Mouse (Mus musculus) layer of hippocampus, postnatal 10 days (tissue): Measurements from ENCODE around the gene Slc29a2. TPM values are rescaled to one million over a fixed set of nuclear protein-coding genes. Genes with fewer than 3 reads are reported as not detected.

Source experiments
- total RNA-seq, 2 experiments: library from RNA; stranded (reverse); gene quantifications; 2 replicates each; pipeline ENCODE4 v1.2.3; 2021

Slc29a2 gene
- total RNA-seq, 2 experiments from 2014 or later: 21.0 to 21.9 TPM

Other genes starting within 250 kb of the Slc29a2 start
- gene Rbm4, start 230.0 kb upstream of the Slc29a2 start, total RNA-seq: 10 to 100 TPM; 68.7 to 71.1 TPM
- 10 to 100 TPM; 20.7 to 22.3 TPM for gene Gm21992, start 212.2 kb upstream of the Slc29a2 start, total RNA-seq
- gene Rbm14, start 212.2 kb upstream of the Slc29a2 start, total RNA-seq: 10 to 100 TPM; 41.2 to 49.4 TPM
- gene Ccs, start 184.5 kb upstream of the Slc29a2 start, total RNA-seq: 10 to 100 TPM; 39.4 to 47.5 TPM
- 1 to 10 TPM; 1.9 to 2.6 TPM for gene Ccdc87, start 184.5 kb upstream of the Slc29a2 start, total RNA-seq
- gene Ctsf, start 168.7 kb upstream of the Slc29a2 start, total RNA-seq: 100 to 1,000 TPM in 1 of 2 experiments, 10 to 100 TPM in 1; 95.2 to 102 TPM
- 1 to 10 TPM; 1.9 to 2.1 TPM for gene Actn3, start 146.0 kb upstream of the Slc29a2 start, total RNA-seq
- 10 to 100 TPM; 23.5 to 26.3 TPM for gene Zdhhc24, start 145.2 kb upstream of the Slc29a2 start, total RNA-seq
- gene Bbs1, start 117.2 kb upstream of the Slc29a2 start, total RNA-seq: 10 to 100 TPM; 31.3 to 34.8 TPM
- gene Dpp3, start 95.6 kb upstream of the Slc29a2 start, total RNA-seq: 10 to 100 TPM; 62.0 to 62.7 TPM
- gene Peli3, start 80.7 kb upstream of the Slc29a2 start, total RNA-seq: 10 to 100 TPM; 18.0 to 18.4 TPM
- gene Mrpl11, start 61.7 kb upstream of the Slc29a2 start, total RNA-seq: 10 to 100 TPM; 62.7 to 68.8 TPM
- 1 to 10 TPM; 4.8 to 5.0 TPM for gene Npas4, start 33.5 kb upstream of the Slc29a2 start, total RNA-seq
- gene B4gat1, start 15.0 kb downstream of the Slc29a2 start, total RNA-seq: 100 to 1,000 TPM; 125 to 126 TPM
- gene AC124502.3, start 15.0 kb downstream of the Slc29a2 start, total RNA-seq: 1 to 10 TPM; 3.4 to 6.9 TPM
- 10 to 100 TPM in 1 of 2 experiments, 1 to 10 TPM in 1; 8.7 to 11.9 TPM for gene Brms1, start 17.5 kb downstream of the Slc29a2 start, total RNA-seq
- gene Rin1, start 26.6 kb downstream of the Slc29a2 start, total RNA-seq: 10 to 100 TPM; 26.4 to 26.6 TPM
- 10 to 100 TPM in 1 of 2 experiments, 1 to 10 TPM in 1; 9.9 to 10.2 TPM for gene Cd248, start 44.2 kb downstream of the Slc29a2 start, total RNA-seq
- 10 to 100 TPM; 96.6 to 98.0 TPM for gene Tmem151a, start 61.7 kb downstream of the Slc29a2 start, total RNA-seq
- 10 to 100 TPM; 24.7 to 29.9 TPM for gene Yif1a, start 64.7 kb downstream of the Slc29a2 start, total RNA-seq
- 100 to 1,000 TPM; 743 to 783 TPM for gene Cnih2, start 74.7 kb downstream of the Slc29a2 start, total RNA-seq
- gene Rab1b, start 83.2 kb downstream of the Slc29a2 start, total RNA-seq: 100 to 1,000 TPM; 163 to 166 TPM
- 100 to 1,000 TPM; 170 to 176 TPM for gene Klc2, start 94.7 kb downstream of the Slc29a2 start, total RNA-seq
- gene Pacs1, start 249.3 kb downstream of the Slc29a2 start, total RNA-seq: 10 to 100 TPM; 71.2 to 73.5 TPM